Mouse (Mus musculus): ENCODE measurements around the gene Olfr639.

DNA sequence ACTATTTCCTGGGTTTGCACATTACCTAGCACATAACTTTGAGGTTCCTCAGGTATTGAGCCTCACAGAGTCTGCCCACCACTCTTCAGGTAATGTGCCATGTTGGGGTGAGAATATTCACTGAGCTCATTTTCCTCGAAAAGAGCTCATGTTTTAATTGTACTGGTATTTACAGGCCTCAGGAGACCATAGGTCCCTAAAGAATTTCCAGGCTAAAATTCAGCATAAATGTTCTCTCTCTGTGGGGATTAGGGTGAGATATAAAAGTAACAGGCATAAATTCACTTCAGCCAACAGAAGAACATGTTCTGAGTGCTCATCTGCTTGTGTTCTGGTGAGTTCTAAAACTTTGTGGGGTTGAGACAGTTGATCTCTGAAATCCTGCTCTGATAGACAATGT lies 18.0 kb upstream of the Olfr639 start, which contains the start of gene Olfr641:
- TF ChIP-seq CTCF (IDR thresholded peaks at IDR 0.05) = no peak
- TF ChIP-seq POLR2A (IDR thresholded peaks at IDR 0.05; ENCODE audit: insufficient read depth, low read depth, low read length) = no peak
- TF ChIP-seq EP300 (IDR thresholded peaks at IDR 0.05; ENCODE audit: insufficient read depth, low read depth, low read length) = no peak
